Mouse (Mus musculus): ENCODE measurements around the gene Eif3k. TPM values are rescaled to one million over a fixed set of nuclear protein-coding genes. Genes with fewer than 3 reads are reported as not detected.

Eif3k gene
- polyA plus RNA-seq, 1 experiment from 2014 or later, result 328 TPM

DNA sequence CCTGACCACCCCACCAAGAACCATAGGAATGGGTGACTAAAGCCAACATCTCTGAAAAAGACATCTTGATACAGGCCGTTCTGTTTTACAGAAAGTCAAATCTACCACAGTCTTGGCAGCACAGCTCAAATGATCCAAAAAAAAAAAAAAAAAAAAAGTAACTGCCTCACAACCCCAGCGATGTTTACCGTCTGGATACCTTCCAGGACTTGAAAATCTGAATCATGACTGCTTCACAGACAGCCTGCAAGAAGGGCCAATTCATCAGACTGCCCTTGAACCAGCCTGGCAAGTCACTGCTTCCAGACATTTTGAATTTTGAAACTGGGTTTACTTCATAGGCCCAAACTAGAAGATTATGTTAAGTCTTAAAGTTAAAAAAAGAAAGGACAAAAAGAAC, 28.9 kb downstream of the Eif3k start:
- POLR2A ChIA-PET, result interaction anchor here (0.6 to 0.8 kb wide), 5 partner anchors 7 to 136 kb away, joined by 3 to 6 read pairs (median 4); no protein-coding TSS in a partner anchor
- DNase-seq (ENCODE audit: low read depth, low spot score) (peak; percentile 80), ATAC-seq (no peak)
- in situ Hi-C loops (cut with MboI; ENCODE audit: low pct_unique_long_range_greater_than_20kb), result no loop called here
- H3K27me3 ChIP-seq, result no peaks in the 10 kb centered on the region
- CTCF ChIA-PET, result interaction anchor here (1.2 to 1.9 kb wide), 4 partner anchors 13 to 87 kb away, joined by 3 to 6 read pairs (median 4); no protein-coding TSS in a partner anchor
- no peak for TF ChIP-seq CTCF (IDR thresholded peaks at IDR 0.05)

DNA sequence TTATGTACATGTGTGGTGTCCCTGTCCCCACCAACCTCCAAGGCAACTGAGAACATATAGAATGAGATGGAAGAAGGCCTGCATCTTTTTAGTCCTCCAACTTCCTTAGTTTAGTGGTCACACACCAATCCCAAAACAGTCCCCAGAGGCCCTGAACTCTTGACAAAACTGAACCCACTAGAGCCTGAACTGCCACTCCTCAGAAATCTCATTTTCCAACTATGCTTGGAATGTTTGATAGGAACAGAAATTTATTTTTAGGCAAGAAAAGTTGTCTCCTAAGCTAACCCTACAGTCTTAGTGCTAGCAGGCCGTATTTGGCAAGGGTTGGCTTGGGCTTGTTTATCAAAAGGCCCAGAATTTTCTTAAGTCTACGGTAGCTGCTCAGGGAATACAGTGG, 29.9 kb downstream of the Eif3k start:
- ATAC-seq (peak; percentile 32), DNase-seq (ENCODE audit: low read depth, low spot score) (no peak)
- no peaks in the 10 kb centered on the region for H3K27me3 ChIP-seq
- TF ChIP-seq CTCF (IDR thresholded peaks at IDR 0.05), result no peak
- in situ Hi-C loops (cut with MboI; ENCODE audit: low pct_unique_long_range_greater_than_20kb), result no loop called here
- ChIA-PET CTCF (interaction anchor here (1.9 kb wide), 1 partner anchor 31 kb away, joined by 5 read pairs; no protein-coding TSS in a partner anchor), POLR2A (interaction anchor here (0.6 to 1.4 kb wide), 3 partner anchors 21 to 29 kb away, joined by 4 to 6 read pairs (median 4); no protein-coding TSS in a partner anchor)

DNA sequence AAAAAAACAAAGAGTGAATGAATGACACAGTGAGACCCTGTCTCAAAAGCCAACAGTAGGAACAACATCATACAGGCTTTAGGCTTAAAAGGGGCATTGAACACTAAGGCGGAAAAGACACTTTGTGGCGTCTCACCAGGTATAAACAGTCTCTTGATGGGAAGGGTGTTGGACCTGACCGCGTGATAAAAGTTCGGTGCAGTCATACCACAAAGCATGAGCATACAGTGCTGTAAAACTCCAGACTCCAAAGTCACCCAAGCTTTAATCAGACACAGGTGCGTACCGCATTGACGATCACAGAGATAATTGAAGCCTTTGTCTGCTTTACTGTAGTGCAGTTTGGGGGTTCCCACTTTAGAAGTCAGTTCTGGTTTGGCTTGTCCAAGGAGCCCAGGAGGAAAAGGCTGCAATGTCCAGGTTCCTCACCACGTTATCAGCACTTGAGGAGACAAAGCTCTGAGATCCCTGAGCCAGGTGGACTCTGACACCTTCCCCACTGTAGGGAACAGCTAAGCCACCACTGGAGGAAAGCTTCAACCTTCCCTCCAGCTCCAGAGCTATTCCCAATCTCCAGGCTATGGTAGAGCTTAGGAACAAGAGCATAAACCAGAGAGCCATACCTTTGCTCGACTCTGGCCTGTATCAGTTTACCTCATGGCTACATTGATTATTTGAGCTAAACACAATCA, 31.2 kb downstream of the Eif3k start:
- H3K27me3 ChIP-seq, result no peaks in the 10 kb centered on the region
- DNase-seq (ENCODE audit: low read depth, low spot score) (no peak), ATAC-seq (no peak)
- no peak for TF ChIP-seq CTCF (IDR thresholded peaks at IDR 0.05)
- ChIA-PET CTCF (interaction anchor here (1.5 to 3.9 kb wide), 2 partner anchors 9 to 33 kb away, joined by 5 to 19 read pairs; no protein-coding TSS in a partner anchor), POLR2A (interaction anchor here (0.6 to 1.4 kb wide), 2 partner anchors 19 to 22 kb away, joined by 3 to 6 read pairs; no protein-coding TSS in a partner anchor)
- in situ Hi-C loops (cut with MboI; ENCODE audit: low pct_unique_long_range_greater_than_20kb), result no loop called here

GRCm38 (mm10) chr7:28949298-28949697, 32.4 kb downstream of the Eif3k start:
- no peak for TF ChIP-seq CTCF (IDR thresholded peaks at IDR 0.05)
- DNase-seq (ENCODE audit: low read depth, low spot score) (no peak), ATAC-seq (no peak)
- no peaks in the 10 kb centered on the region for H3K27me3 ChIP-seq
- in situ Hi-C loops (cut with MboI; ENCODE audit: low pct_unique_long_range_greater_than_20kb), result no loop called here
- ChIA-PET CTCF (interaction anchor here (1.1 to 3.9 kb wide), 3 partner anchors 10 to 32 kb away, joined by 3 to 19 read pairs (median 5); no protein-coding TSS in a partner anchor), POLR2A (no interaction called here)

- H3K27me3 ChIP-seq, result no peaks in the 10 kb centered on the region
- POLR2A ChIA-PET, result no interaction called here
- no peak for ATAC-seq
- no peak for TF ChIP-seq CTCF (IDR thresholded peaks at IDR 0.05)
- in situ Hi-C loops (cut with MboI; ENCODE audit: low pct_unique_long_range_greater_than_20kb), result no loop called here
- CTCF ChIA-PET, result interaction anchor here (1.1 to 3.9 kb wide), 3 partner anchors 11 to 31 kb away, joined by 3 to 19 read pairs (median 4); no protein-coding TSS in a partner anchor
- DNase-seq (ENCODE audit: low read depth, low spot score), result no peak
These were observed 32.9 kb downstream of the Eif3k start for GRCm38 (mm10) chr7:28948746-28949145.

GRCm38 (mm10) chr7:28946271-28946610, 35.4 kb downstream of the Eif3k start:
- no peak for DNase-seq (ENCODE audit: low read depth, low spot score)
- TF ChIP-seq CTCF (IDR thresholded peaks at IDR 0.05), result no peak
- ChIA-PET CTCF (interaction anchor here (0.8 to 1.0 kb wide), 2 partner anchors 19 to 29 kb away, joined by 3 to 5 read pairs; no protein-coding TSS in a partner anchor), POLR2A (interaction anchor here (0.7 to 2.3 kb wide), 3 partner anchors 15 to 26 kb away, joined by 3 to 6 read pairs (median 5); no protein-coding TSS in a partner anchor)
- no peak for ATAC-seq
- in situ Hi-C loops (cut with MboI; ENCODE audit: low pct_unique_long_range_greater_than_20kb), result no loop called here
- no peaks in the 10 kb centered on the region for H3K27me3 ChIP-seq

DNA sequence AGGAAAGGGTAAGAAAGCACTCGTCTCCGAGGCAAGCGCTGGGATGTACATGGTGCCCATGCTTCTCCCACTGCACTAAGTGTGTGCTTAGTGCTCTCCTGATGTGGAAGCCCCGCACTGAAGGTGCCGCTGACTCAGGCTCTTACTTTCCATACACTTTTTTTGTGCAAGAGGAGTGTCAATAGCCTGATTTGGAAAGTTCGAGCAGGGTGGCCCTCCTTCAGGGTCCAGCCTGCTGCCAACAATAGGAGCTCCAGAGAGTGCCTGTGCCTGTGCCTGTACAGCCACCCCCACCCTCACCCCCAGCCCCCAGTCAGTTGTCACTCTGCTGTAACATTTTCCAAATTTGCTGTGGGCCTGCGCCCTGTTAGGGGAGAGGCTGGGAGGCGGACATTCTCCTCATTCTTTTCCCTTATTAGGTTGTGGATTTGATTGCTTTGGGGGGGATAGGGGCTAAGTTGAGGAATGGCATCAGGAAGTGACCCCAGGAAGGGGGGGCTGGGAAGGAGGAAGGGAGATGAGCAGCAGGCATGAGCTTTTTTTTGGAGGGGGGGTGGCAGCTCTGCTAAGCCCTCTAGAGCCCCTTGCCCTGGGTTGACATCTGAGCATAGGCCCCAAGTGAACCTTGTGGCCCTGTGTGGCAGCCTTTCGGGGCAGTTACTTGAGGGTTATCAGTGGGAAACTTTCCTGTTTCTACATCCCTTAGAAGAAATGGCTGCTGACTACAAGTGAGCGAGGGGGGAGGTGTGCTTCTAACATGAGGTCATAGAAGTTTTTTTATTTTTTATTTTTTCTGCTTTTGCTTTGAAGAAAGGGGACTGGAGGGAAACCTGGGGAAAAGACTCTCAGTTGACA, 36.0 kb downstream of the Eif3k start:
- no peaks in the 10 kb centered on the region for H3K27me3 ChIP-seq
- CTCF ChIA-PET, result interaction anchor here (0.8 to 1.0 kb wide), 3 partner anchors 18 to 29 kb away, joined by 3 to 5 read pairs (median 3); no protein-coding TSS in a partner anchor
- ATAC-seq, result peak; percentile 31
- TF ChIP-seq CTCF (IDR thresholded peaks at IDR 0.05), result no peak
- in situ Hi-C loops (cut with MboI; ENCODE audit: low pct_unique_long_range_greater_than_20kb), result no loop called here
- no peak for DNase-seq (ENCODE audit: low read depth, low spot score)
- POLR2A ChIA-PET, result interaction anchor here (0.7 to 2.3 kb wide), 5 partner anchors 8 to 25 kb away, joined by 3 to 6 read pairs (median 3); no protein-coding TSS in a partner anchor

DNA sequence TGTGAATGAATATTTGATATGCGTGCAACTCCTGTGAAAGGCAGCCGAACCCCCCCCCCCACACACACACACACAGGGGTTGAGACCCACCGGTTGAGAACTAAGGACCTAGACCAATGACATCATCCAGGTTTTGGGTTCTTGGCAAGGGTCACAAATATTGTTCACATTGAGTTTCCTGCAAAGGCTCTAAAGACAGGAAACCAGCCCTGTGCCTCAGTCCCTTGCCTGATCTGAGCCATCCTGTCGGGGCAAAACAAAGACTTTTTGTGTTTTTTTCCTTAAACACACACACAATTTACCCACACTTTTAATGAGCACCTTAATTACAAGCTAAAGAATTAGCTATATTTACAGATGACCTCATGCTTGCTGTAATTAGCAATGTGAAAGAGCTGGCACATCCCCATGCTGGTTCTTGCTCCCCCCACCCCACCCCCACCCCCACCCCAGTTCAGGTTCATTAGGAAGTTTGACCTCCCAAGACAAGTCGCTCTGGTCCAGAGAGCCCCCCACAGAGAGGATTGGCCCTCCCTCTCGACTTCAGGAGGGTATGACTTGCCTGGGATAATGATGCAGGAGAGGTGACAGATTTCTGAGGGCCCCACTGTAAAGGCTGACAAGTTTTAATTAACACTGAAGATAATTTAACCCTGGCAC, 36.8 kb downstream of the Eif3k start:
- ATAC-seq, result no peak
- TF ChIP-seq CTCF (IDR thresholded peaks at IDR 0.05), result no peak
- DNase-seq (ENCODE audit: low read depth, low spot score), result no peak
- POLR2A ChIA-PET, result interaction anchor here (0.9 to 2.3 kb wide), 4 partner anchors 14 to 23 kb away, joined by 3 to 6 read pairs (median 4); no protein-coding TSS in a partner anchor
- in situ Hi-C loops (cut with MboI; ENCODE audit: low pct_unique_long_range_greater_than_20kb), result no loop called here
- CTCF ChIA-PET, result interaction anchor here (1.0 kb wide), 1 partner anchor 26 kb away, joined by 3 read pairs; no protein-coding TSS in a partner anchor
- H3K27me3 ChIP-seq, result no peaks in the 10 kb centered on the region

DNA sequence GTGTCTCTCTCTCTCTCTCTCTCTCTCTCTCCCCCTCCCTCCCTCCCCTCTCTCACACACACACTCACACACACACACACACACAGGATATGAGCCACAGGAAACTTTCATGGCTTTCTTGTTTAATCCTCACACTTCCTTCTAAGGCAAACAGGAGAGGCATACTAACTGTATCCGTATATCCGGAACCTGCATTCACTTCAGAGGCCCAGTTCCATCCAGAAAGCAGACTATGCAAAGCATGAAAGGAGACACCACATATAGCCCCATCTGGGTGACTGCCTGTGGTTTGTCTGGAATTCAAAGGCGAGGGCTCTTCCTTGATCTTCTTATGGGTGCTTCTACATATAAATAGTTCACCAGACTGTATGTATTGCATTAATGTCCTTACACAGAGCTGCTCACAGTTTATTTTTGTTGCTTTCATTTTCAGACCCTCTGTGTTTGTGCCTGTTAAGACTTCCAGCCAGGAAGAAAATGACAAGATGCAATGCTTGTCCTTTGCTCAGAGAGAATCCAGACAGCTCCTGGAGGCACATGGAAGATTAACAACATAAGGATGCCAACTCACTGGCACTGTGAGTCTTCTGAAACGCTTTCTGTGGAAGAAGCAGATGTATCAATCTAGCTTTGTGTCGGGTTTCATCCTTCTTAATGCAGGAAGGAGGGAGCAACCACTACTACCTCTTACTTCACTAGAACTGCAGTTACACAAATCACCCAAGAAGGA, 38.0 kb downstream of the Eif3k start:
- TF ChIP-seq CTCF (IDR thresholded peaks at IDR 0.05), result no peak
- ATAC-seq (no peak), DNase-seq (ENCODE audit: low read depth, low spot score) (no peak)
- CTCF ChIA-PET, result interaction anchor here (1.2 to 1.4 kb wide), 3 partner anchors 13 to 35 kb away, joined by 3 to 5 read pairs (median 3); no protein-coding TSS in a partner anchor
- POLR2A ChIA-PET, result interaction anchor here (0.7 to 1.8 kb wide), 4 partner anchors 11 to 27 kb away, joined by 3 to 5 read pairs (median 4); no protein-coding TSS in a partner anchor
- H3K27me3 ChIP-seq, result no peaks in the 10 kb centered on the region
- in situ Hi-C loops (cut with MboI; ENCODE audit: low pct_unique_long_range_greater_than_20kb), result no loop called here
